In the genomic region with DNA sequence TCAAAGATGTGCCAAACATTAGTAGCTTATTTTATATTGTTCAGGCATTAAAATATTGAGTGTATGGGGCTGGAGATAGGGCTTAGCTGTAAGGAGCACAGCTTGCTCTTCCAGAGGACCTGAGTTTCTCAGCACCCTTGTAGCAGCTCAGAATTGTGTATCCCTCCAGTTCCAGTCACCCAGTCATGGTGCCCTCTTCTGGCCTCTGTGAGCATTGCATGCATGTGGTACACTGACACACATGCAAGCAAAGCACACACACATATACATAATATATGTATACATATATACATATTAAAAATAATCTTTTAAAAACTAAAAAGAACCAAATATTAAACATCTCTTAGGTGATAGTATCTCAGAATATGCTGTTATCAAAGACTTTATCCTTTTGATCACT, we compare ENCODE assay signal across 7 mouse cellular contexts. TPM values are rescaled to one million over a fixed set of nuclear protein-coding genes. Genes with fewer than 3 reads are reported as not detected.
DNase-seq lines count a peak whose midpoint lies in the region; ATAC-seq and TF ChIP-seq lines count a peak whose summit lies in the region.

No protein-coding gene starts in this region.

- H3K4me3 ChIP-seq in midbrain, embryonic 14.5 days (replicated peaks; ENCODE audit: low read depth, low read length) = no peak overlapping the region
- H3K4me3 ChIP-seq in midbrain, embryonic 16.5 days (ENCODE audit: low read depth, low read length) = no peak overlapping the region
- no peak overlapping the region for H3K4me3 ChIP-seq in lung, postnatal 0 days (ENCODE audit: low read depth, low read length)

- H3K27me3 ChIP-seq in midbrain, embryonic 14.5 days (ENCODE audit: control insufficient read depth, insufficient read depth, low read length) = no peaks in the 10 kb centered on the region
- no peaks in the 10 kb centered on the region for H3K27me3 ChIP-seq in midbrain, embryonic 16.5 days (ENCODE audit: control insufficient read depth, insufficient read depth, low read depth, low read length)
- H3K27me3 ChIP-seq in lung, postnatal 0 days (replicated peaks; ENCODE audit: insufficient read depth, low read length) = no peaks in the 10 kb centered on the region
- H3K27me3 ChIP-seq in splenic B cell, adult 2 months (ENCODE audit: control insufficient read depth, insufficient read depth, low read length, poor library complexity, severe bottlenecking) = no peaks in the 10 kb centered on the region

- TF ChIP-seq EP300 in lung, postnatal 0 days (IDR thresholded peaks at IDR 0.05) = no peak

- no peak for ATAC-seq in midbrain, embryonic 14.5 days (ENCODE audit: low FRiP score, low TSS enrichment)
- no peak for ATAC-seq in midbrain, embryonic 16.5 days
- ATAC-seq in lung, postnatal 0 days = no peak

- H3K4me2 ChIP-seq in midbrain, embryonic 14.5 days (ENCODE audit: low read length) = no peak overlapping the region
- no peak overlapping the region for H3K4me2 ChIP-seq in midbrain, embryonic 16.5 days (ENCODE audit: low read length)
- no peak overlapping the region for H3K4me2 ChIP-seq in lung, postnatal 0 days (replicated peaks; ENCODE audit: low read depth, low read length)

- H3K36me3 ChIP-seq in midbrain, embryonic 14.5 days (ENCODE audit: control insufficient read depth, insufficient read depth, low read length) = peaks cover 69% of the 10 kb centered on the region
- peaks cover 30% of the 10 kb centered on the region for H3K36me3 ChIP-seq in midbrain, embryonic 16.5 days (ENCODE audit: control insufficient read depth, insufficient read depth, low read length)
- H3K36me3 ChIP-seq in lung, postnatal 0 days (ENCODE audit: insufficient read depth, low read length) = peaks cover 37% of the 10 kb centered on the region
- peaks cover 15% of the 10 kb centered on the region for H3K36me3 ChIP-seq in splenic B cell, adult 2 months (ENCODE audit: control insufficient read depth, insufficient read depth, low read length, poor library complexity, severe bottlenecking)

- H3K9me3 ChIP-seq in midbrain, embryonic 14.5 days (ENCODE audit: control insufficient read depth, low read length) = no peaks in the 10 kb centered on the region
- no peaks in the 10 kb centered on the region for H3K9me3 ChIP-seq in midbrain, embryonic 16.5 days (replicated peaks; ENCODE audit: control insufficient read depth, low read length, poor library complexity, severe bottlenecking)
- no peaks in the 10 kb centered on the region for H3K9me3 ChIP-seq in lung, postnatal 0 days (ENCODE audit: low read length)

- H3K4me1 ChIP-seq in midbrain, embryonic 14.5 days (ENCODE audit: control insufficient read depth, insufficient read depth, low read length) = no peaks in the 10 kb centered on the region
- H3K4me1 ChIP-seq in midbrain, embryonic 16.5 days (ENCODE audit: control insufficient read depth, insufficient read depth, low read length) = no peaks in the 10 kb centered on the region
- no peaks in the 10 kb centered on the region for H3K4me1 ChIP-seq in lung, postnatal 0 days (ENCODE audit: insufficient read depth, low read depth, low read length)

- intact Hi-C loops in heart, postnatal 14 days (cut with DNase I) = loop anchor here (5.0 kb wide), 2 partner anchors 126 to 164 kb away; no protein-coding TSS in a partner anchor

- DNase-seq in midbrain, embryonic 14.5 days = peak; percentile 62
- DNase-seq in T-cell, adult 2 months (ENCODE audit: low spot score) = peak; percentile 54
- DNase-seq in cerebellum, postnatal 25 days = peak; percentile 63 to 76
- DNase-seq in heart, postnatal 14 days = peak; percentile 53 to 71
- peak; percentile 53 for DNase-seq in lung, postnatal 0 days (ENCODE audit: low spot score)
- DNase-seq in splenic B cell, adult 2 months (ENCODE audit: low read depth, low spot score) = peak; percentile 75

- no peak overlapping the region for H3K27ac ChIP-seq in midbrain, embryonic 14.5 days (replicated peaks; ENCODE audit: low read depth, low read length)
- H3K27ac ChIP-seq in midbrain, embryonic 16.5 days (ENCODE audit: low read length) = no peak overlapping the region
- H3K27ac ChIP-seq in lung, postnatal 0 days (ENCODE audit: low read length) = no peak overlapping the region

- TF ChIP-seq CTCF in lung, postnatal 0 days (IDR thresholded peaks at IDR 0.05) = peak; percentile 80

- no peak overlapping the region for H3K9ac ChIP-seq in midbrain, embryonic 14.5 days (replicated peaks; ENCODE audit: low read length)
- no peak overlapping the region for H3K9ac ChIP-seq in midbrain, embryonic 16.5 days (ENCODE audit: low read depth, low read length)
- H3K9ac ChIP-seq in lung, postnatal 0 days (replicated peaks; ENCODE audit: low read depth) = no peak overlapping the region

RNA-seq across cellular contexts. Expression of a gene that starts 35.9 kb away (rescaled TPM):
- 57.0 and 71.8 TPM in 2 replicates for polyA plus RNA-seq in midbrain, embryonic 14.5 days (2014; fragmentation: Nextera tagmentation; extraction: Ambion mirVana)
- 73.6 and 83.2 TPM in 2 replicates for polyA plus RNA-seq in midbrain, embryonic 16.5 days (2015; fragmentation: Nextera tagmentation; extraction: Ambion mirVana)
- 100 to 1,000 TPM in 1 of 2 experiments, 10 to 100 TPM in 1; 99.1 to 102 TPM for total RNA-seq in heart, postnatal 14 days (2021)
- polyA plus RNA-seq in lung, postnatal 0 days (2015; fragmentation: Nextera tagmentation; extraction: Ambion mirVana) = 29.3 and 36.9 TPM in 2 replicates
